Mouse (Mus musculus) kidney, postnatal 0 days (tissue): ENCODE results near the gene Hspbp1. TPM values are rescaled to one million over a fixed set of nuclear protein-coding genes. Genes with fewer than 3 reads are reported as not detected.

Source experiments
- ATAC-seq: fragments of 200-750 bp; cut with Nextera tagmentation; replicated peaks from 2 replicates; pipeline ENCODE4 v1.8.0; 2017; ENCODE audit warnings: low read depth, moderate number of reproducible peaks, moderate TSS enrichment, moderate library complexity; ENCODE audit not compliant: low FRiP score
- DNase-seq: peaks from one replicate; pipeline ENCODE4 v3.0.0-alpha.2; 2016; ENCODE audit warnings: low spot score
- H3K27ac ChIP-seq: fragments of 300-500 bp; sonication (generic); 2 replicates; pipeline ENCODE4 v1.5.1; 2014; ENCODE audit warnings: mild to moderate bottlenecking
- H3K27me3 ChIP-seq: fragments of 300-500 bp; sonication (generic); 2 replicates; pipeline ENCODE4 v1.6.1; 2014; ENCODE audit warnings: low read length, mixed read lengths; ENCODE audit not compliant: insufficient read depth
- H3K36me3 ChIP-seq: fragments of 300-500 bp; sonication (generic); 2 replicates; pipeline ENCODE4 v1.6.1; 2014; ENCODE audit warnings: low read length, mixed read lengths; ENCODE audit not compliant: insufficient read depth
- H3K4me1 ChIP-seq: fragments of 300-500 bp; sonication (generic); replicated peaks from 2 replicates; pipeline ENCODE4 v1.6.1; 2014; ENCODE audit warnings: antibody characterized with exemption, low read length, mixed read lengths; ENCODE audit not compliant: insufficient read depth
- H3K4me2 ChIP-seq: fragments of 300-500 bp; sonication (generic); 2 replicates; pipeline ENCODE4 v1.6.1; 2014; ENCODE audit warnings: mild to moderate bottlenecking, low read length, moderate library complexity, mixed read lengths
- H3K4me3 ChIP-seq: fragments of 300-500 bp; sonication (generic); replicated peaks from 2 replicates; pipeline ENCODE4 v1.5.1; 2014; ENCODE audit warnings: low read depth, low read length
- H3K9ac ChIP-seq: fragments of 300-500 bp; sonication (generic); 2 replicates; pipeline ENCODE4 v1.6.1; 2014; ENCODE audit warnings: low read depth, low read length
- H3K9me3 ChIP-seq: fragments of 300-500 bp; sonication (generic); replicated peaks from 2 replicates; pipeline ENCODE4 v1.6.1; 2016; ENCODE audit warnings: low read length, inconsistent platforms, mixed read lengths
- CTCF ChIP-seq: IDR thresholded peaks from 2 replicates; pipeline ENCODE4 v1.5.1; 2016; ENCODE audit warnings: antibody characterized with exemption, low read depth, mild to moderate bottlenecking, moderate library complexity
- WGBS: fragments of 180-500 bp; shearing (Covaris S2); extraction: QIAGEN DNeasy Blood & Tissue Kit; methylation state at CpG from one replicate; pipeline ENCODE4 v1.1.7; 2014; 5-methylcytosine and 5-hydroxymethylcytosine counted together
- polyA plus RNA-seq: library from polyadenylated mRNA; unstranded; fragments of >200 nt; fragmentation: Nextera tagmentation; extraction: Ambion mirVana; gene quantifications from 2 replicates; pipeline ENCODE4 v1.2.1, GENCODE M21; 2015

Hspbp1 gene
- 99.7 and 99.9 TPM in 2 replicates for polyA plus RNA-seq

- TF ChIP-seq CTCF: no peak
- WGBS: under 1% methylated on average over 32 of the region's 32 CpGs
- no peaks in the 10 kb centered on the region for H3K9me3 ChIP-seq
Measured at GRCm38 (mm10) chr7:4684632-4685417, at the start of gene Hspbp1. TSS of gene Hspbp1 (minus strand) at chr7:4685068.

DNA sequence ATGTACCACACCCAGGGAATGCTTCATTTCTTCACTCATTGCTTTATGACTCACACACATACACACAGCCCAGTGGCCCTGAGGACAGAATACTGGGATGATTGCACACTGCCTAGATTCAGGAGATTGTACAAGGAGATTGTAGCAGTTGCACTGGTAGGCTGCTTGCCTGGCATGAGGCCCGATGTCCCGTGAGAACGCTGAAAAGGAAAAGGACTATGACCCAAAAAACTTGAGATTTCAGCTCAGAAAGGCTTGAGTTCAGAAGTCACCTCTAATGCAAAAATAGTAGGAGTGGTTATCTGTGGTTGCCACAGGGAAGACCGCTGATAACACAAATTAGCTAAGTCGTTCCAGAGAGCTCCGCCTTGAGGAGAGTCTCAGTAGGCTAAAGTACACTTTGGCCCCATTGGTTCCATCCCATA lies 48.1 kb upstream of the Hspbp1 start:
- no peak; the same call in 1 of the 2 replicates for ATAC-seq
- no peak overlapping the region for H3K27ac ChIP-seq
- H3K9ac ChIP-seq: no peak overlapping the region
- no peaks in the 10 kb centered on the region for H3K9me3 ChIP-seq
- H3K4me3 ChIP-seq: no peak overlapping the region
- no peak for TF ChIP-seq CTCF
- H3K36me3 ChIP-seq: no peaks in the 10 kb centered on the region
- DNase-seq: no peak
- H3K4me2 ChIP-seq: no peak overlapping the region
- H3K4me1 ChIP-seq: no peaks in the 10 kb centered on the region
- H3K27me3 ChIP-seq: no peaks in the 10 kb centered on the region
- WGBS: 56% methylated on average over 6 of the region's 6 CpGs

More at GRCm38 (mm10) chr7:4684632-4685417, at the start of gene Hspbp1:
- H3K36me3 ChIP-seq: 0 out of 2 replicates have a peak, but pooled peaks cover 4% of the 10 kb centered on the region
- H3K4me1 ChIP-seq: peaks cover 6% of the 10 kb centered on the region; the same call in 1 of the 2 replicates
- peak within 1 kb of the TSS; percentile 73 for H3K27ac ChIP-seq
- peak within 1 kb of the TSS; percentile 81 for H3K4me3 ChIP-seq
- ATAC-seq (peak; percentile 98), DNase-seq (peak; percentile 100)
- H3K4me2 ChIP-seq: peak within 1 kb of the TSS; percentile 88
- H3K27me3 ChIP-seq: no peaks in the 10 kb centered on the region
- peak within 1 kb of the TSS; percentile 60 for H3K9ac ChIP-seq

DNA sequence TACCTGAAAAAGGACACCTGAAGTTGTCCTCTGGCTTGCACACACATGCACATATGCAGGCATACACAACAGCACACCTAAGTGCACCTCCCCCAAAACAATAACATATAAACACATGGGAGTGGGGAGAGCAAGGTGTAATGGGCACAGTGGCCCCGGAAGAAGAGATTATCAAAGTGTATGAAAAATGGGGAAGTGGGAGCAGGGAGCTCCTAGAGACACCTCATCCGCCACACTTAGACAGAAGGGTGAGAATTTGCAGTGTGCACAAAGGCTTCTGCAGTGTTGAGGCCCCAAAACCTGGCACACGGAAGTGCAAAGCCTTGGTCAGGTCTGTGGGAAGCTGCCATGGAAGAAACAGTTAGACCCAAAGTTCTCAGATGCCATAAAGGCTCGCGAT lies 46.2 kb upstream of the Hspbp1 start:
- Histone ChIP-seq H3K36me3 (no peaks in the 10 kb centered on the region), H3K27ac (no peak overlapping the region), H3K4me2 (no peak overlapping the region), H3K9me3 (no peaks in the 10 kb centered on the region), H3K4me3 (no peak overlapping the region), H3K9ac (no peak overlapping the region), H3K27me3 (no peaks in the 10 kb centered on the region), H3K4me1 (no peaks in the 10 kb centered on the region)
- no peak for ATAC-seq
- 85% methylated on average over 5 of the region's 5 CpGs for WGBS
- TF ChIP-seq CTCF: no peak
- no peak for DNase-seq

GRCm38 (mm10) chr7:4725169-4725568 lies 40.3 kb upstream of the Hspbp1 start, which contains the start of gene Tmem150b:
TSS of gene Tmem150b (minus strand) at chr7:4725249.
- no peak within 1 kb of the TSS for H3K4me2 ChIP-seq

GRCm38 (mm10) chr7:4724359-4724758 lies 39.5 kb upstream of the Hspbp1 start:
- TF ChIP-seq CTCF: no peak
- 0 out of 2 replicates have a peak overlapping the region, but pooled peaks have one; percentile 0 for H3K27ac ChIP-seq

More at GRCm38 (mm10) chr7:4725169-4725568, 40.3 kb upstream of the Hspbp1 start, which contains the start of gene Tmem150b:
- H3K36me3 ChIP-seq: no peaks in the 10 kb centered on the region
- TF ChIP-seq CTCF: no peak
- ATAC-seq: no peak
- DNase-seq: no peak
- no peaks in the 10 kb centered on the region for H3K27me3 ChIP-seq
- WGBS: 69% methylated on average over 7 of the region's 7 CpGs
- no peaks in the 10 kb centered on the region for H3K9me3 ChIP-seq
- H3K4me3 ChIP-seq: no peak within 1 kb of the TSS
- no peaks in the 10 kb centered on the region for H3K4me1 ChIP-seq
- H3K27ac ChIP-seq: 0 out of 2 replicates have a peak within 1 kb of the TSS, but pooled peaks have one; percentile 0
- H3K9ac ChIP-seq: no peak within 1 kb of the TSS

DNA sequence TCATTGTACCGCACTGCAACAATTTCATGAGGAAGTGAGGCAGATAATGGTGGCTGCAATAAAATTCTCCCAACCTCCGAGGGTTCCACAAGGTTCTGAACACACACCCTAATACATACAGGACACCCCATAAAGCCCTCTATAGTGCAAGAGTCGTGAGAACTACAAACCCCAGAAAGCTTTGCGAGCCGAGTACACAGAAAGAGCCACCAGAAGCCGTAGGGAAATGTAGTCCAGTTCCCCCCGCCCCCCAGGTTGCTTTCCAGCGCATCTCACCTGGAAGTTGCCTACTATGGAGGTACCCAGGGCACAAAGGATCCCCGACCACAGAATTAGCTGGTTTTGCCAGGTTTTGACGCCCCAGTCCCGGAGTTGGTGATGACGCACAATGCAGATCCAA lies 38.6 kb upstream of the Hspbp1 start:
- 28% methylated on average over 12 of the region's 12 CpGs for WGBS
- no peak for TF ChIP-seq CTCF
- ATAC-seq (no peak), DNase-seq (no peak)
- Histone ChIP-seq H3K4me1 (no peaks in the 10 kb centered on the region), H3K4me3 (peak overlapping the region; percentile 24; the same call in 1 of the 2 replicates), H3K9me3 (no peaks in the 10 kb centered on the region), H3K27ac (0 out of 2 replicates have a peak overlapping the region, but pooled peaks have one; percentile 0), H3K27me3 (no peaks in the 10 kb centered on the region), H3K36me3 (no peaks in the 10 kb centered on the region), H3K4me2 (peak overlapping the region; percentile 52), H3K9ac (no peak overlapping the region)

More at GRCm38 (mm10) chr7:4724359-4724758, 39.5 kb upstream of the Hspbp1 start:
- ATAC-seq: no peak
- Histone ChIP-seq H3K4me2 (no peak overlapping the region), H3K36me3 (no peaks in the 10 kb centered on the region), H3K4me3 (no peak overlapping the region), H3K4me1 (no peaks in the 10 kb centered on the region), H3K9me3 (no peaks in the 10 kb centered on the region), H3K27me3 (no peaks in the 10 kb centered on the region), H3K9ac (no peak overlapping the region)
- WGBS: 16% methylated on average over 3 of the region's 3 CpGs
- DNase-seq: peak; percentile 27
